Mouse (Mus musculus) heart, embryonic 11.5 days (tissue): ENCODE results near the gene Pkd1. TPM values are rescaled to one million over a fixed set of nuclear protein-coding genes. Genes with fewer than 3 reads are reported as not detected.

Experiments
- ATAC-seq: fragments of 200-750 bp; cut with Nextera tagmentation; replicated peaks from 2 replicates; pipeline ENCODE4 v1.8.0; 2017; ENCODE audit warnings: moderate library complexity; ENCODE audit not compliant: insufficient number of reproducible peaks, low FRiP score, low TSS enrichment
- H3K27ac ChIP-seq: fragments of 300-500 bp; sonication (generic); 2 replicates; pipeline ENCODE4 v1.5.1; 2014; ENCODE audit warnings: mild to moderate bottlenecking, low read depth, low read length
- H3K27me3 ChIP-seq: fragments of 300-500 bp; sonication (generic); 2 replicates; pipeline ENCODE4 v1.6.1; 2014; ENCODE audit warnings: mild to moderate bottlenecking, low read length, mixed read lengths; ENCODE audit not compliant: control insufficient read depth, insufficient read depth
- H3K36me3 ChIP-seq: fragments of 300-500 bp; sonication (generic); 2 replicates; pipeline ENCODE4 v1.6.1; 2014; ENCODE audit warnings: mild to moderate bottlenecking, low read length, moderate library complexity, mixed read lengths; ENCODE audit not compliant: control insufficient read depth, insufficient read depth
- H3K4me1 ChIP-seq: fragments of 300-500 bp; sonication (generic); 2 replicates; pipeline ENCODE4 v1.6.1; 2014; ENCODE audit warnings: low read length; ENCODE audit not compliant: control insufficient read depth, insufficient read depth
- H3K4me2 ChIP-seq: fragments of 300-500 bp; sonication (generic); 2 replicates; pipeline ENCODE4 v1.6.1; 2014; ENCODE audit warnings: mild to moderate bottlenecking, moderate library complexity
- H3K4me3 ChIP-seq: fragments of 300-500 bp; sonication (generic); 2 replicates; pipeline ENCODE4 v1.5.1; 2014; ENCODE audit warnings: low read depth, low read length
- H3K9ac ChIP-seq: fragments of 300-500 bp; sonication (generic); 2 replicates; pipeline ENCODE4 v1.6.1; 2014; ENCODE audit warnings: mild to moderate bottlenecking, low read depth, low read length, moderate library complexity
- H3K9me3 ChIP-seq: fragments of 300-500 bp; sonication (generic); replicated peaks from 2 replicates; pipeline ENCODE4 v1.6.1; 2016; ENCODE audit warnings: low read length; ENCODE audit not compliant: control insufficient read depth
- WGBS: fragments of 180-500 bp; shearing (Covaris S2); extraction: QIAGEN DNeasy Blood & Tissue Kit; methylation state at CpG from one replicate; pipeline ENCODE4 v1.1.7; 2014; ENCODE audit not compliant: insufficient replicate concordance; 5-methylcytosine and 5-hydroxymethylcytosine counted together
- polyA plus RNA-seq: library from polyadenylated mRNA; unstranded; fragments of >200 nt; fragmentation: Nextera tagmentation; extraction: Ambion mirVana; gene quantifications from 2 replicates; pipeline ENCODE4 v1.2.1, GENCODE M21; 2014

Pkd1 gene
- polyA plus RNA-seq, 1 experiment from 2014 or later: 9.2 TPM

DNA sequence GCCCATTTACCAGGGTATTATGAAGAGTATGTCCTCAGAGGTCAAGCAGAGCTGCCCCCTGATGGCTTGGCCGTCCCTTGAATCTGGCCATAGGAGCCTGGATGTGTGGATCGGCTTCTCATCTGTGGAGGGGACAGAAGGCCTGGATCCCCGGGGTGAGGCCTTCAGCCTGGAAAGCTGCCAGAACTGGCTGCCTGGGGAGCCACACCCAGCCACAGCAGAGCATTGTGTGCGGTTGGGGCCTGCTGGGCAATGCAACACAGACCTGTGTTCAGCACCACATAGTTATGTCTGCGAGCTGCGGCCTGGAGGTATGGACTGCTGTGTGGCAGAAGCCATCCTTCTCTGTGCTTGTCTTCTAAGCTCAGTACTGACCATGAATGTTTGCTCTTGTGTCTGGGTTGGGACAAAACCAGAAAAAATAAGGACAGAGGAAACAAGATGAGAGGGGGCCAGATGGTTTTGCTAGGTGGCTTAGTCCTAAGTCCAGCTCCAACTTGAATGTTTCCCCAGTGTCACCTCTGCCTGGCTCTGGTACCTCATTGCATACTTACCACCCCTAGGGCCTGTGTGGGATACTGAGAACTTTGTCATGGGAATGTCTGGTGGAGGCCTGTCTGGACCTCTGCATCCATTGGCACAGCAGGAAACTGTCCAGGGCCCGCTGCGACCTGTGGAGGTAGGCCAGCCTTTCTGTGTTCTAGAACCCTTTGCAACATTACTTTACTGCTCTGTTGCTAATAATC, 17.6 kb downstream of the Pkd1 start:
- no peak for ATAC-seq
- no peak overlapping the region for H3K4me2 ChIP-seq

DNA sequence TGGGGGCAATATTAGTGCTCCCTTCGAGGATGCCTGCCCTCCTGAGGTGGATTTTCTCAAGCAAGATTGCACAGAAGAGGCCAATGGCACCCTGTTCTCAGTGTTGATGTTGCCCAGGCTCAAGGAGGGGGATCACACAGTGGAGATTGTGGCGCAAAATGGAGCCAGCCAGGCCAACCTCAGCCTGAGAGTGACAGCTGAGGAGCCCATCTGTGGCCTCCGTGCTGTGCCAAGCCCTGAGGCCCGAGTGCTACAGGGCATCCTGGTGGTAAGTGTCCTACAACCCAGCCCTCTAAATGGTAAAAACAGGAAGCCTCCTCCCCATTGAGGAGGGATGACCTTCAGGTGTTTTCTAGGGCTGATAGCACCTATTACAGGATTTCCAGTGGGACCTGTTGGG, 20.2 kb downstream of the Pkd1 start:
- H3K9ac ChIP-seq: no peak overlapping the region
- no peak overlapping the region for H3K4me2 ChIP-seq
- H3K27me3 ChIP-seq: no peaks in the 10 kb centered on the region
- no peaks in the 10 kb centered on the region for H3K9me3 ChIP-seq
- H3K4me1 ChIP-seq: peaks cover 5% of the 10 kb centered on the region; the same call in 1 of the 2 replicates
- H3K27ac ChIP-seq: no peak overlapping the region
- WGBS: 79% methylated on average over 4 of the region's 4 CpGs
- ATAC-seq: no peak
- no peak overlapping the region for H3K4me3 ChIP-seq
- H3K36me3 ChIP-seq: peaks cover 12% of the 10 kb centered on the region

More for the DNA sequence above, 17.6 kb downstream of the Pkd1 start:
- peak overlapping the region; percentile 52; the same call in 1 of the 2 replicates for H3K9ac ChIP-seq
- peaks cover 12% of the 10 kb centered on the region for H3K36me3 ChIP-seq
- H3K9me3 ChIP-seq: no peaks in the 10 kb centered on the region
- no peaks in the 10 kb centered on the region for H3K27me3 ChIP-seq
- 62% methylated on average over 8 of the region's 8 CpGs for WGBS
- H3K27ac ChIP-seq: no peak overlapping the region
- no peak overlapping the region for H3K4me3 ChIP-seq
- H3K4me1 ChIP-seq: peaks cover 11% of the 10 kb centered on the region

DNA sequence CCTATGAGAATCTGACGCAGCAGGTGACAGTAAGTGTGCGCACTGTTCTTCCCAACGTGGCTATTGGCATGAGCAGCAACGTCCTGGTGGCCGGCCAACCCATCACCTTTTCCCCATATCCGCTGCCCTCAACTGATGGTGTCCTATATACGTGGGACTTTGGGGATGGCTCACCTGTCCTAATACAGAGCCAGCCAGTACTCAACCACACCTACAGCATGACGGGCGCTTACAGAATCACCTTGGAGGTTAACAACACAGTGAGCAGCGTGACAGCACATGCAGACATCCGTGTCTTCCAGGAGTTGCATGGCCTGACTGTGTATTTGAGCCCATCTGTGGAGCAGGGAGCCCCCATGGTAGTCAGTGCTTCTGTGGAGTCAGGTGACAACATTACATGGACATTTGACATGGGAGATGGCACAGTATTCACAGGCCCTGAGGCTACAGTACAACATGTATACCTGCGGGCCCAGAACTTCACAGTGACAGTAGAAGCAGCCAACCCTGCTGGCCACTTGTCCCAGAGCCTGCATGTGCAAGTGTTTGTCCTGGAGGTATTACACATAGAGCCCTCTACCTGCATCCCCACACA, 23.1 kb downstream of the Pkd1 start:
- 90% methylated on average over 12 of the region's 12 CpGs for WGBS
- Histone ChIP-seq H3K4me1 (no peaks in the 10 kb centered on the region), H3K27ac (no peak overlapping the region), H3K9ac (no peak overlapping the region), H3K27me3 (no peaks in the 10 kb centered on the region), H3K4me2 (no peak overlapping the region), H3K9me3 (no peaks in the 10 kb centered on the region), H3K36me3 (peaks cover 12% of the 10 kb centered on the region), H3K4me3 (no peak overlapping the region)
- ATAC-seq: no peak

DNA sequence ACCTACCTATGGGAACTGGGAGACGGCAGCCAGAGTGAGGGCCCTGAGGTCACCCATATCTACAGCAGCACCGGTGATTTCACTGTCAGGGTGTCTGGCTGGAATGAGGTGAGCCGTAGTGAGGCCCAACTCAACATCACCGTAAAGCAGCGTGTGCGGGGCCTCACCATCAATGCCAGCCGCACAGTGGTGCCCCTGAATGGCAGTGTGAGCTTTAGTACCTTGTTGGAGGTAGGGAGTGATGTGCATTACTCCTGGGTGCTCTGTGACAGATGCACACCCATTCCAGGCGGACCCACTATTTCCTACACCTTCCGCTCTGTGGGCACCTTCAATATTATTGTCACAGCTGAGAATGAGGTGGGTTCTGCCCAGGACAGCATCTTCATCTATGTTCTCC, 24.2 kb downstream of the Pkd1 start:
- Histone ChIP-seq H3K9ac (no peak overlapping the region), H3K4me1 (no peaks in the 10 kb centered on the region), H3K4me2 (no peak overlapping the region), H3K9me3 (no peaks in the 10 kb centered on the region), H3K27ac (no peak overlapping the region), H3K27me3 (no peaks in the 10 kb centered on the region), H3K36me3 (peaks cover 14% of the 10 kb centered on the region), H3K4me3 (no peak overlapping the region)
- 89% methylated on average over 9 of the region's 9 CpGs for WGBS
- no peak for ATAC-seq

DNA sequence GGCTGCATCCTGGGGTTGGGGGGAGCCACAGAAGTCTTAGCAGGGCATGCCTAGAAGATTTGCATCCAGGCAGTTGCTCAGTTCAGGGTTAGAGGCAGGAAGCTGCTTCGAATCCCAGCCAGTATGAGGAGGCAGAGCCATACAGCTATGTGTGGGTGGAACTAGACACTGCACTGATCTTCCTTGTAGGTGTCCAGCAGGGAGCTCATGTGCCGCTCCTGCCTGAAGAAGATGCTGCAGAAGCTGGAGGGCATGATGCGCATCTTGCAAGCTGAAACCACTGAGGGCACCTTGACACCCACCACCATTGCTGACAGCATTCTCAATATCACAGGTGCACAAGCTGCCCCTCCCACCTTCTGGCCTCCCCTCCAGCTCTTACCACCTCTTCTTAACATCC, 29.9 kb downstream of the Pkd1 start:
- 95% methylated on average over 3 of the region's 3 CpGs for WGBS
- H3K4me2 ChIP-seq: no peak overlapping the region
- peaks cover 34% of the 10 kb centered on the region for H3K36me3 ChIP-seq
- H3K4me3 ChIP-seq: no peak overlapping the region
- no peak overlapping the region for H3K27ac ChIP-seq
- H3K9me3 ChIP-seq: no peaks in the 10 kb centered on the region
- H3K27me3 ChIP-seq: no peaks in the 10 kb centered on the region
- no peaks in the 10 kb centered on the region for H3K4me1 ChIP-seq
- ATAC-seq: no peak
- H3K9ac ChIP-seq: no peak overlapping the region

DNA sequence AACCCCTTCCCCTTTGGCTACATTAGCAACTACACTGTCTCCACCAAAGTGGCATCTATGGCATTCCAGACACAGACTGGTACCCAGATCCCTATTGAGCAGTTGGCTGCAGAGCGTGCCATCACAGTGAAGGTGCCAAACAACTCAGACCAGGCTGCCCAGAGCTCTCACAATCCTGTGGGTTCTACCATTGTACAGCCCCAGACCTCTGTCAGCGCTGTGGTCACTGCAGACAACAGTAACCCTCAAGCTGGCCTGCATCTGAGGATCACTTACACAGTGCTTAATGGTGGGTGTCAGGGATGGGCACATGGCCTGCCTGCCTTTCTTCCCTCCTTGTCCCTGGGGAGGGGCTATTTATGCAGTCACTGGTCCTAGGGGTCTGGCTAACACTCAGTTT, 30.7 kb downstream of the Pkd1 start:
- H3K9me3 ChIP-seq: no peaks in the 10 kb centered on the region
- H3K4me2 ChIP-seq: no peak overlapping the region
- H3K36me3 ChIP-seq: peaks cover 32% of the 10 kb centered on the region
- no peak for ATAC-seq
- WGBS: 88% methylated on average over 2 of the region's 2 CpGs
- no peak overlapping the region for H3K4me3 ChIP-seq
- no peaks in the 10 kb centered on the region for H3K4me1 ChIP-seq
- no peak overlapping the region for H3K27ac ChIP-seq
- no peak overlapping the region for H3K9ac ChIP-seq
- H3K27me3 ChIP-seq: no peaks in the 10 kb centered on the region

DNA sequence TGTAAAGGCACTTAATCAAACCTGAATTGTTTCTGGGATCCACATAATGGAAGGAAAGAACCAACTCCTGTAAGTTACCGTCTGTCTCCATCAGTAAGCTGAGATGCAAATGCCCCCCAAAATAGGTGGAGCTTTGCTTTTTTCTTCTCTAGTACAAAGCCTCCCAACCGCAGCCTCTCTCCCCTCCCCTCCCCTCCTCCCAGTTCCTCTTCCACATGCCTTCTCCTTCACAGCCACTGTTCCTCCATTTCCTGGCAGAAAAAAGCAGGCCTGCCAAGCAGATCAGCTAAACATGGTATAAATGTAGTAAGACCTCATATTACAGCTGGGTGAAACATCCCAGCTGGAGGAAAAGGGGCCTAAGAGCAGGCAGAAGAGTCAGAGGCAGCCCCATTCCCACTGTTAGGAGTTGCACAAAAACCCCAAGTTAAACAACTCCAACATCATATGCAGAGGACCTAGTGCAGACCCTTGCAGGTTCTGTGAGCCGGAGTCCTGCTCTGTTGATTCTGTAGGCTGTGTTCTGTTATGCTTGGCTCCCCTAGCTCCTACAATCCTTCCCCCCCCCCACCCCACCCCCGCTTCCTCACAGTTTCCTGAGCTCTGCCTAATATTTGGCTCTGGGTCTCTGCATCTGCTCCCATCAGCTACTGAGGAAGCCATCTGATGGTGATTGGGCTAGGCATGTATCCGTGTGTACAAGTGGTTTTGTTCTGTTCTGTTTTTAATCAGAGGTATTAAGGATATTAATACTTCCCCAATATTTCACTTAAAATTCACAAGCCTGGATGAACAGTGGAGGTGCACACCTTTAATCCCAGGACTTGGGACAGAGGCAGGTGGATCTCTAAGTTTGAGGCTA, 34.2 kb downstream of the Pkd1 start:
- 64% methylated on average over 5 of the region's 5 CpGs for WGBS
- peaks cover 39% of the 10 kb centered on the region for H3K36me3 ChIP-seq
- no peaks in the 10 kb centered on the region for H3K27me3 ChIP-seq
- H3K4me3 ChIP-seq: no peak overlapping the region
- no peaks in the 10 kb centered on the region for H3K4me1 ChIP-seq
- no peak overlapping the region for H3K9ac ChIP-seq
- no peak for ATAC-seq
- H3K4me2 ChIP-seq: no peak overlapping the region; the same call in 1 of the 2 replicates
- H3K27ac ChIP-seq: peak overlapping the region; percentile 77
- no peaks in the 10 kb centered on the region for H3K9me3 ChIP-seq

DNA sequence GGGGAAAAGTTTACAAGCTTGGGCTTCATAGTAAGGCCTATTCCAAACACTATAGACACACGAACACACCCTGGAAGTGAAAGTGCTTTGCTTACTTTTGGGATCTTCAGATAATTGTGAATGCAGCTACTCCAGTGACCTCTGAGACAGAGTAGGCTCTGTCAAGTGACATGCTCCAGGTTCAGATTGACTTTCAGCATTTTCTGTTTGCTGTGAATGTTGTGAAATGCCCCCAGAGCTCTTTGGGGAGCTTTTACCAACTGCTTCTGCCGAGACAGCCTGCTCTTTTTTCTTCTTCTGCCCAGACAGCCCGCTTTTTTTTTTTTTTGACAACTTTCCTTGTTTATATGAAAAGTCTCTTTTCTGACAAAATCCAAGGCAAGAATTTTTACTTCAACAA, 34.9 kb downstream of the Pkd1 start:
- WGBS: 69% methylated on average over 3 of the region's 3 CpGs

More for the DNA sequence above, 34.9 kb downstream of the Pkd1 start:
- Histone ChIP-seq H3K27ac (0 out of 2 replicates have a peak overlapping the region, but pooled peaks have one; percentile 77), H3K9me3 (no peaks in the 10 kb centered on the region), H3K4me2 (no peak overlapping the region), H3K27me3 (no peaks in the 10 kb centered on the region), H3K9ac (no peak overlapping the region), H3K4me1 (no peaks in the 10 kb centered on the region), H3K36me3 (peaks cover 38% of the 10 kb centered on the region), H3K4me3 (no peak overlapping the region)
- no peak for ATAC-seq
